Mouse (Mus musculus) MEL (cell line): ENCODE results near the gene Ndufaf2. TPM values are rescaled to one million over a fixed set of nuclear protein-coding genes. Genes with fewer than 3 reads are reported as not detected.
A peak's percentile ranks its signal among the peaks of the same experiment; 100 is the strongest.

ENCODE experiments used
- DNase-seq: peaks from one replicate; pipeline ENCODE4 v3.0.0; 2011; ENCODE audit warnings: low read depth, low spot score
- H3K27ac ChIP-seq: 2 replicates; pipeline ENCODE4 v1.5.1; 2012; ENCODE audit warnings: low read depth, mild to moderate bottlenecking, control low read depth, low read length, moderate library complexity; ENCODE audit not compliant: control insufficient read depth
- H3K27me3 ChIP-seq, 2 experiments: fragments of 150-350 bp in 1 of 2; sonication (generic) in 1 of 2; 2 replicates each; pipeline ENCODE4 v1.6.1; 2012; ENCODE audit warnings: low read length in 2 of 2, mild to moderate bottlenecking in 2 of 2, improper control_type of control experiment in 1 of 2, moderate library complexity in 1 of 2; ENCODE audit not compliant: insufficient read depth in 2 of 2, control insufficient read depth in 1 of 2
- H3K36me3 ChIP-seq, 2 experiments: 2 replicates each; pipeline ENCODE4 v1.6.1; 2012 to 2014; ENCODE audit warnings: low read length in 2 of 2, improper control_type of control experiment in 1 of 2, inconsistent platforms in 1 of 2, mild to moderate bottlenecking in 1 of 2; ENCODE audit not compliant: insufficient read depth in 2 of 2, control insufficient read depth in 1 of 2
- H3K4me1 ChIP-seq, 2 experiments: fragments of 150-350 bp in 1 of 2; sonication (generic) in 1 of 2; 2 replicates each; pipeline ENCODE4 v1.6.1; 2012; ENCODE audit warnings: low read length in 2 of 2, improper control_type of control experiment in 1 of 2, mild to moderate bottlenecking in 1 of 2; ENCODE audit not compliant: insufficient read depth in 2 of 2, control insufficient read depth in 1 of 2
- H3K4me3 ChIP-seq, 2 experiments: fragments of 150-350 bp in 1 of 2; sonication (generic) in 1 of 2; 2 replicates each; pipeline ENCODE4 v1.5.1; 2012; ENCODE audit warnings: low read depth in 2 of 2, low read length in 2 of 2, mild to moderate bottlenecking in 2 of 2, moderate library complexity in 2 of 2, control low read depth in 1 of 2, improper control_type of control experiment in 1 of 2; ENCODE audit not compliant: control insufficient read depth in 1 of 2, insufficient read depth in 1 of 2
- H3K79me2 ChIP-seq: 2 replicates; pipeline ENCODE4 v1.6.1; 2012; ENCODE audit warnings: mild to moderate bottlenecking, low read length, moderate library complexity; ENCODE audit not compliant: control insufficient read depth, poor library complexity, insufficient read depth
- H3K9ac ChIP-seq: 2 replicates; pipeline ENCODE4 v1.6.1; 2012; ENCODE audit warnings: low read depth, mild to moderate bottlenecking, control low read depth, low read length, moderate library complexity; ENCODE audit not compliant: control insufficient read depth, poor library complexity, severe bottlenecking
- H3K9me3 ChIP-seq: fragments of 150-350 bp; sonication (generic); replicated peaks from 2 replicates; pipeline ENCODE4 v1.6.1; 2012; ENCODE audit warnings: mild to moderate bottlenecking, low read length, improper control_type of control experiment, moderate library complexity; ENCODE audit not compliant: insufficient read depth
- BHLHE40 ChIP-seq: IDR thresholded peaks from 2 replicates; pipeline ENCODE4 v1.6.1; 2012; ENCODE audit warnings: low read depth, mild to moderate bottlenecking, inconsistent platforms, low read length, improper control_type of control experiment, borderline replicate concordance
- CHD2 ChIP-seq: IDR thresholded peaks from 2 replicates; pipeline ENCODE4 v1.6.1; 2011; ENCODE audit warnings: low read length, improper control_type of control experiment
- E2F4 ChIP-seq: IDR thresholded peaks from 2 replicates; pipeline ENCODE4 v1.6.1; 2011; ENCODE audit warnings: low read depth, low read length, improper control_type of control experiment, borderline replicate concordance
- ELF1 ChIP-seq: IDR thresholded peaks from 2 replicates; pipeline ENCODE4 v1.6.1; 2014; ENCODE audit warnings: low read depth, mild to moderate bottlenecking, inconsistent platforms, low read length, improper control_type of control experiment, moderate library complexity
- ETS1 ChIP-seq: IDR thresholded peaks from 2 replicates; pipeline ENCODE4 v1.6.1; 2012; ENCODE audit warnings: low read depth, mild to moderate bottlenecking, inconsistent platforms, low read length, improper control_type of control experiment, moderate library complexity
- JUND ChIP-seq: IDR thresholded peaks from 2 replicates; pipeline ENCODE4 v1.6.1; 2011; ENCODE audit warnings: low read depth, mild to moderate bottlenecking, improper control_type of control experiment, low read length
- KAT2A ChIP-seq: conservative IDR thresholded peaks from 2 replicates; pipeline ENCODE4 v1.6.1; 2012; ENCODE audit warnings: low read depth, low read length, improper control_type of control experiment, inconsistent platforms
- MAZ ChIP-seq: IDR thresholded peaks from 2 replicates; pipeline ENCODE4 v1.6.1; 2012; ENCODE audit warnings: low read depth, mild to moderate bottlenecking, inconsistent platforms, low read length, improper control_type of control experiment
- POLR2AphosphoS2 ChIP-seq: IDR thresholded peaks from 2 replicates; pipeline ENCODE4 v1.6.1; 2011; ENCODE audit warnings: low read length, improper control_type of control experiment
- RCOR1 ChIP-seq: IDR thresholded peaks from 2 replicates; pipeline ENCODE4 v1.6.1; 2012; ENCODE audit warnings: low read depth, mild to moderate bottlenecking, inconsistent platforms, low read length, improper control_type of control experiment
- SIN3A ChIP-seq: IDR thresholded peaks from 2 replicates; pipeline ENCODE4 v1.6.1; 2012; ENCODE audit warnings: low read length, improper control_type of control experiment, inconsistent platforms
- UBTF ChIP-seq: IDR thresholded peaks from 2 replicates; pipeline ENCODE4 v1.6.1; 2012; ENCODE audit warnings: low read depth, mild to moderate bottlenecking, inconsistent platforms, low read length, improper control_type of control experiment, moderate library complexity, borderline replicate concordance; ENCODE audit not compliant: insufficient read depth
- USF2 ChIP-seq, 2 experiments: IDR thresholded peaks; 2 replicates each; pipeline ENCODE4 v1.6.1; 2011 to 2012; ENCODE audit warnings: improper control_type of control experiment in 2 of 2, low read length in 2 of 2, borderline replicate concordance in 1 of 2, inconsistent platforms in 1 of 2, low read depth in 1 of 2, mild to moderate bottlenecking in 1 of 2; ENCODE audit not compliant: insufficient read depth in 1 of 2
- ZKSCAN1 ChIP-seq: IDR thresholded peaks from 2 replicates; pipeline ENCODE4 v1.6.1; 2012; ENCODE audit warnings: low read depth, mild to moderate bottlenecking, inconsistent platforms, low read length, improper control_type of control experiment, moderate library complexity
- polyA plus RNA-seq, 2 experiments: library from polyadenylated mRNA; stranded (reverse) in 1 of 2; unstranded in 1 of 2; fragments of >175 nt in 1 of 2; fragments of >200 nt in 1 of 2; gene quantifications; 2 replicates each; pipeline versions ENCODE4 v1.2.1 to v1.2.4; 2012; ENCODE audit warnings: low replicate concordance in 2 of 2, low read depth in 1 of 2; ENCODE audit not compliant: insufficient read length in 2 of 2, insufficient read depth in 1 of 2, missing spikeins in 1 of 2
- total RNA-seq: library from RNA; depleted of rRNA; stranded (reverse); fragments of 300-350 nt; gene quantifications from 2 replicates; pipeline ENCODE4 v1.2.3, GENCODE M21; 2012; rRNA removed

The Ndufaf2 gene
- total and polyA plus RNA-seq, 3 experiments = 50.9 to 76.0 TPM; not detected in 1

- TF ChIP-seq CHD2 = no peak
- no peak for TF ChIP-seq RCOR1
- no peak for TF ChIP-seq USF2 (IDR thresholded peaks at IDR 0.05; ENCODE audit: borderline replicate concordance in 1 of 2, insufficient read depth in 1 of 2, low read depth in 1 of 2, low read length in 2 of 2)
- no peak for TF ChIP-seq KAT2A
- no peak for TF ChIP-seq E2F4
- no peak for TF ChIP-seq BHLHE40
- TF ChIP-seq MAZ = no peak
- TF ChIP-seq POLR2AphosphoS2 = no peak
- TF ChIP-seq ZKSCAN1 = no peak
- no peak for TF ChIP-seq SIN3A
- Histone ChIP-seq H3K27ac (no peak overlapping the region), H3K9ac (peak overlapping the region; percentile 29; the same call in 1 of the 2 replicates), H3K79me2 (no peaks in the 10 kb centered on the region), H3K4me3 (no peak overlapping the region; a peak in 1 of 4 replicates), H3K27me3 (peaks cover 0 to 2% of the 10 kb centered on the region in 2 experiments), H3K4me1 (peaks cover 0 to 6% of the 10 kb centered on the region in 2 experiments; a peak in 2 of 4 replicates), H3K9me3 (no peaks in the 10 kb centered on the region), H3K36me3 (no peaks in the 10 kb centered on the region)
- DNase-seq = no peak
These were observed 203.8 kb downstream of the Ndufaf2 start for GRCm38 (mm10) chr13:107954445-107955261.

GRCm38 (mm10) chr13:107954100-107954444 lies 204.4 kb downstream of the Ndufaf2 start:
- no peak overlapping the region for H3K27ac ChIP-seq
- no peak for DNase-seq
- peaks cover 0 to 6% of the 10 kb centered on the region in 2 experiments; a peak in 2 of 4 replicates for H3K4me1 ChIP-seq
- H3K9ac ChIP-seq = no peak overlapping the region
- no peaks in the 10 kb centered on the region for H3K9me3 ChIP-seq
- H3K36me3 ChIP-seq = no peaks in the 10 kb centered on the region
- no peaks in the 10 kb centered on the region for H3K79me2 ChIP-seq
- H3K27me3 ChIP-seq = no peaks in the 10 kb centered on the region; a peak in 3 of 4 replicates
- TF ChIP-seq JUND = no peak
- no peak for TF ChIP-seq ETS1
- no peak for TF ChIP-seq UBTF
- TF ChIP-seq ELF1 = no peak
- TF ChIP-seq BHLHE40 = no peak
- H3K4me3 ChIP-seq = no peak overlapping the region

Other genes with a start within 250 kb of the Ndufaf2 start
- gene Smim15, start 114.2 kb downstream of the Ndufaf2 start, total RNA-seq = 69.6 and 73.4 TPM in 2 replicates
- gene Smim15, start 114.2 kb downstream of the Ndufaf2 start, polyA plus RNA-seq = 100 to 1,000 TPM in 1 of 2 experiments, not detected in 1; 122 TPM
- 20.3 and 22.2 TPM in 2 replicates for gene Ercc8, start 108 bp upstream of the Ndufaf2 start, total RNA-seq
- gene Ercc8, start 108 bp upstream of the Ndufaf2 start, polyA plus RNA-seq = 10 to 100 TPM in 1 of 2 experiments, not detected in 1; 15.9 TPM
- gene Elovl7, start 55.8 kb upstream of the Ndufaf2 start, total RNA-seq = not detected in 2 replicates
- not detected for gene Elovl7, start 55.8 kb upstream of the Ndufaf2 start, polyA plus RNA-seq
- gene Depdc1b, start 157.7 kb upstream of the Ndufaf2 start, total RNA-seq = 25.3 and 28.6 TPM in 2 replicates
- 10 to 100 TPM in 1 of 2 experiments, not detected in 1; 21.2 TPM for gene Depdc1b, start 157.7 kb upstream of the Ndufaf2 start, polyA plus RNA-seq